Mouse (Mus musculus) ovary, postnatal 36 days (tissue): ENCODE measurements around the gene Ptprn2.

Experiments
- DNase-seq: peaks from one replicate; pipeline ENCODE4 v3.0.0; 2022; ENCODE audit warnings: low spot score, mixed read lengths

The Ptprn2 gene

GRCm38 (mm10) chr12:116975547-116975946 lies 490.0 kb downstream of the Ptprn2 start:
- DNase-seq = no peak

DNA sequence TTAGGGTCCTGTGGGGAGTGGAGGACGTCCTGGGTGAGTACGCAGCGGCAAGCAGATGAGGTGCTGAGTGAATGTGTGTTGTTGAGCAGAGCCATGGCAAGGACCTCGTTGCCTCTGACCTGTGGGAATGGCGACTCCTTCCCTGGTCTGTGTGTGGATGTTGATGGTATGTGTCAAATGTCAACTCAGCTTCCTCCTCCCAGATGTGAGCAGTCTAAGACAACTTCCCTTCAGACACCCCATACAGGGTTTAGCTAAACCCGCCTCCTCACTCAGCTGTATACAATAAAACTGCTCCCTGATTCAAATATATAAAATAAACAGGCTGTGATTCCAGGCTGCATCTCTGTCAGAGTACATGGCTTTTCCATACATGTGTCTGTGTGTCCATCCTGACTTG lies 491.5 kb downstream of the Ptprn2 start:
- no peak for DNase-seq

GRCm38 (mm10) chr12:116978201-116978600 lies 492.7 kb downstream of the Ptprn2 start:
- no peak for DNase-seq

GRCm38 (mm10) chr12:116981315-116981714 lies 495.8 kb downstream of the Ptprn2 start:
- no peak for DNase-seq

DNA sequence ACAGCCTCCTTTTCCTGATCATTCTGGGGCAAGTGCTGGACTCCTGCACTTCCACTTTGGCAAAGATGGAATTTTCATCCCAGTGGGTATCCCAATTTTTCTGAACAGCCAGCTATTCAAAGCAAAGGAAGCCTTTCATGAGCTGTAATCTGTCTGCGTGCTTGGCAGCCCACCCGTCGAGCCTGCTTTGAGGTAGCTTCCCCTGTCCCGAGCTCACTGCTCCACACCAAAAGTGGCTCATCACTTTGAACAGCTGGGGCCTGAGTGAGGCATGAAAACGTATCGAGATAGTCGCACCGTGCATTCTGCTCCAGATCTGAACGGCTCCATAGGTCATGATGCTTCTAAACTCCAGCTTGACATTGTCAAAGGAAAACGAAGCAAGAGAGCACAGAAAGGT lies 503.6 kb downstream of the Ptprn2 start:
- no peak for DNase-seq

GRCm38 (mm10) chr12:117001546-117002148 lies 516.1 kb downstream of the Ptprn2 start:
- DNase-seq = no peak

- no peak for DNase-seq
Observed at GRCm38 (mm10) chr12:117016753-117017595, 531.5 kb downstream of the Ptprn2 start.

DNA sequence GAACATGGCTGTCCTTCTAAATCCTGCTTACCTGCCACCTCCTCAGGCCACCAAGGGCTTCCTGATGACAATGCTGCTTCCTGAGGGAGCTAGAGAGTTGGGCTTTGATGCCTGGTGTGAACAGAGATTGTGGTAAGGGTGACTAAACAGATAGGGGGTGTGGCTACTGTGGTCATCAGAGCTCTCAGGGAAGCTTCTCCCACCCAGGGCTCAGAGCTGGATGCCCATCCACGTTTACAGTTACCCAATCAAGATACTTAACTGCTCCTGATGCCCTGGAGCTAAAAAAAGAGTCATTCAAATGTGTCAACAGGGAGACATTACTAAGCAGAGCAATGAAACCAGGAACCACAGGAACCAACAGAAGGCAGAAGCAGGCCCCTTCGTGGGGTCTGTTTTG lies 532.4 kb downstream of the Ptprn2 start:
- no peak for DNase-seq

GRCm38 (mm10) chr12:117023235-117023634 lies 537.7 kb downstream of the Ptprn2 start:
- DNase-seq = no peak

- DNase-seq = peak; percentile 50
Observed at GRCm38 (mm10) chr12:117024916-117025315, 539.4 kb downstream of the Ptprn2 start.

DNA sequence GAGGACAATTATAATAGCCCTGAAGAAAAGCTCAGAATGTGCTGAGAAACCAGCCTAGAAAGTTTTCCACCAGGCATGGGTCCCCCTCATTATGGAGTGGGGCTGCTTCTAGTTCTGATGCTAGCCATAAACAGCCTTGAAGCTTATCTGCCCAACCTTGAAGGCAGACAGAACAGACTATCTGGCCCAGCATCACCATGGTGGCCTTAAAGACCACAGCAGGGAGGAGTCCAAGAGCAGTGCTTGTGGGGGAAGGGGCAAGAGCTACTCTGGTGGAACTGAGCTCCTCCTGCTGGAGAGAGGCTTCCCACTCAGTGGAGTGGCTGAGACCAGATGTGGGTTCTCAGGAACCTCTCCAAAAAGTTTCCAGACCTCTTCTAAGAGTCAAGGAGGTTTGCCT lies 540.2 kb downstream of the Ptprn2 start:
- peak; percentile 14 for DNase-seq

DNA sequence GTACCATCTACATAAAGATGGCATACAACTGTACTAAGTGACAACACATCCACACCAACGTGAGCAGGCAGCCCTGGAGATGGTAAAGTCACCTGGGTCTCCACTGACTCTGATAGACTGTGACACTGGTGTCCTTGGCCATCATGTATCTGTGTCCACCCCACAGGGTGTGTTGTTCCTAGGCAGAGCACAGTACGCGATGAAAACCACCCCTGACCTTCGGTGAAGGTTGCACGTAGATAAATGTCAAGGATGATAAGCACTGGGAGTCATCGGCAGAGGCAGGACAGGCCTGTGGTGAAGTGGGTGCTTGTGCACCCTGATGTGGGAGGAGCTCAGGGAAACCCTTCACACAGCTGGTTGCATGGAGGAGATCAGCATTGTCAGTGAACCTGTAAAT lies 541.8 kb downstream of the Ptprn2 start:
- DNase-seq = no peak

DNA sequence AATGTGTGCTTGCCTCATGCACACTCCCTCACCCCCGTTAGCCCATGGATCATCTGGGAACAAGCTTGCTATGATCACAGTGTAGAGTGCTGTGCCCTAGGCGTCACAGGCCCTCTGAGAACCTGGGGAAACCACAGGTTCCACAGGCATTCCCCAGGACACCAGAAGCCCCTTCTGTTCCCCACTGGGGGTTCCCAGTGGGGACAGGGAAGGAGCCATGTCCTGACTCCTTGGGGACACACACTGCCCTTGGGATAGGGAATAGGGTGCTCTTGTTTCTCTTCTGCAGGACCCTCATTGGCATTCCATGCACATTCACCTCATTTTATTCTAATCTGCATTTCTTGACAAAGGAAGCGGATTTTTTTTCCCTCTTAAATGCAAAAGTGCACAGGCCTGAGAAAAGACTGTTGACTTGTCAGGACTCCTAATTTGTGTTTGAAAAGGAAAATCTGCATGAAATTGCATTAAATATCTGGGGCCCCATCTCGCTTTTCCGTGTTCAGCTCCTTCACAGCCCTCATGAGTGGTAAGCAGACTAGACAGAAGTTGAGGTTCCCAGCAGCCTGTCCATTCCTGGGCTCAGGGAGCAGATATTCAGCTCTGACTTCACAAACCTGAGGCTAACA lies 542.9 kb downstream of the Ptprn2 start:
- no peak for DNase-seq

DNA sequence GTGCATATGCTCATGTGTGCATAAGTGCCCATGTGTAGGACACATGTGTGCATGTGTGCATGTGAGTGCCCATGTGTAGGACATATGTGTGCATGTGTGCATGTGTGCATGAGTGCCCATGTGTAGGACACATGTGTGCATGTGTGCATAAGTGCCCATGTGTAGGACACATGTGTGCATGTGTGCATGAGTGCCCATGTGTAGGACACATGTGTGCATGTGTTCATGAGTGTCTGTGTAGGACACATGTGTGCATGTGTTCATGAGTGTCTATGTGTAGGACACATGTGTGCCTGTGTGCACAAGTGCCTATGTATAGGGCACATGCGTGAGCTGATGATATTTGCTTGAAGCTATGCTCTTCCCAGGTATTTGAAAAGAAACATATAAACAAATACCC lies 547.7 kb downstream of the Ptprn2 start:
- no peak for DNase-seq

GRCm38 (mm10) chr12:117034506-117034905 lies 549.0 kb downstream of the Ptprn2 start:
- DNase-seq = no peak

- peak; percentile 45 for DNase-seq
Observed at GRCm38 (mm10) chr12:117035243-117035642, 549.7 kb downstream of the Ptprn2 start.

GRCm38 (mm10) chr12:117039411-117039810 lies 553.9 kb downstream of the Ptprn2 start:
- DNase-seq = no peak

GRCm38 (mm10) chr12:117041409-117041808 lies 555.9 kb downstream of the Ptprn2 start:
- no peak for DNase-seq

DNA sequence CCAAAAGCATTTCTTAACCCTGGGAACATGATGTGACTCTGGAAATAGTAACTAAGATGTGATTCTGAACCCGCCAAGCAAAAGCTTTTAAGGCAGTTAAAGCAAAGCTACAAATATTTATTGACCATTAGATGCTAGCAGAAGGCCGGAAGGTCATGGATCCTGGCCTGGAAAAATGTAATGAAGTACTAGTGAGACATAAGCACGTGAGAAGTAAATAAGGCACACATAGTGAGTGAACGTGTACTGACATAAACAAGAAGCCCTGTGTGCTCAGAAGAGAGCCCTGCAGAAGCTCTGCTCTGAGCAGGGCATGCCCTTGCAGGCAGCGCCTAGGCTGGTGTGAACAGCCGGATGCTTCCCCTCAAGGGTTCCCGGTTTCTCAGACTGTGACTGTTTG lies 557.2 kb downstream of the Ptprn2 start:
- no peak for DNase-seq

DNA sequence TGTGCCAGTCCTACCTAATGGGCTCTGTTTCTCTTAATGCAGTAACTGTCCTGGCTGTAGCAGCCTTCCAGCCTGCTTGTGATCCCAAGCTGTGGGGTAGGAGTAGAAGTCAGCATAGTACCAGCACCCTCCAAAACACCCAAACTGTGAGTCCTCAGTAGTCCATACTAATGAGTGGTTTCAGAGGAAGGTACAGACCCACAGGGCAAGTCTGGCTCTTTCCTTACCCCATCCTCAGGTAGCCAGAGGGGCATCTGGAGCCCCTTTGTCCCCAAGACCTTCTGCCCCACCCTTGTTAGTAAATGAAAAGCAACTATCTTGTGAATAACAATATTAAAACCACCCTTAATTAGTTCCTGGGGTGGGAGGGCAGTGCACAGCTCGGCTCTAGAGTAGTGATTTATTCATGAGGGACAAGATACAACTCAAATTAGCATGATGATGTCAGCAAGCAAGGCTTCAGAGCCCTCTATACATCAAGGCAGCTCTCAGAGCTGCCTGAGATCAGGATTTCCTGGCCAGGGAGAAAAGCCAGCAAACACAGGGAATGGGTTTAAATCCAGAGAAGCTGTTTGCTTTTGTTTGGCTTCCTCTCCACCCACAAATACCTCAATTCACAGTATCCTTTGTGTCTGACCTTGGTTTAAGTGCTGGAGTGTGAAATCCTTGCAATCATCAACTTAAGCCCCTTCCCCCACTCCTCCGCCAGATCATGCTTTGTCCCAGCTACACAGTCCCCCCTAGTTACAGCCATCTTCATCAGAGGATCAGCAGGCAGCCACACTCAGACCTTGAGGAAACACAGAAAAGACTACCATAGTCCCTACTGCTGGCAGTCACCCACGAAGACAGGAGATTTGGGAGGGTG lies 562.1 kb downstream of the Ptprn2 start:
- no peak for DNase-seq

GRCm38 (mm10) chr12:117049829-117050228 lies 564.3 kb downstream of the Ptprn2 start:
- DNase-seq = no peak

GRCm38 (mm10) chr12:117053223-117053850 lies 567.8 kb downstream of the Ptprn2 start:
- DNase-seq = no peak
